Mouse (Mus musculus) left cerebral cortex, adult 8-10 months (tissue): ENCODE data around the gene Gabrr1. TPM values are rescaled to one million over a fixed set of nuclear protein-coding genes. Genes with fewer than 3 reads are reported as not detected.
"Not testable (repeated sequence)": the region's sequence is repeated elsewhere in the genome, so short reads cannot be mapped to it uniquely, and the experiment has no call there.

Source experiments
- DNase-seq, 2 experiments: peaks; one replicate each; pipeline ENCODE4 v3.0.0; 2022; ENCODE audit warnings: low spot score in 2 of 2
- total RNA-seq, 4 experiments: library from RNA; stranded (reverse); gene quantifications; 2 replicates each; pipeline ENCODE4 v1.2.4; 2022

Gabrr1 gene
- under 1 TPM in 1 of 4 experiments, not detected in 3; 0.36 TPM for total RNA-seq

DNA sequence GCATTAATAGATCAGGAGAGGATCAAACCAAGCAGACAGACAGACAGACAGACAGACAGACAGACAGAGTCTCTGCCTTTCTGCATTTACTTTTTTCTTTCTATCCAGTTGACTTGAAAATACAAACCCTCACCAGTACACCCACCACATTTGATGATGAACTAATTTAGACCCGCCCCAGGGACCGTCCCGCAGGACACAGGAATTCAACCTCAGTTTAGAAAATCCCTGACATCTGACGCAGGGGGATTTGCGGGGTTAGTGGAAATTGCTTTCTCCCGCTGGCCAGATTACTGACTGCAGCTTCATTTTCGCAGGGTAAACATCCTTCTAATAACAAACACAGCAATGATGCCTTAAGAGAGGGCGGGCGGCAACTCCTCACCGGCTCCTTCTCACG is at the start of gene Gabrr1:
Gabrr1 (plus strand) TSS at position 301 of the 400 bp plus-strand sequence.
- no peak for DNase-seq

GRCm38 (mm10) chr4:33099118-33099694 is 33.1 kb upstream of the Gabrr1 start:
- DNase-seq: no peak

DNA sequence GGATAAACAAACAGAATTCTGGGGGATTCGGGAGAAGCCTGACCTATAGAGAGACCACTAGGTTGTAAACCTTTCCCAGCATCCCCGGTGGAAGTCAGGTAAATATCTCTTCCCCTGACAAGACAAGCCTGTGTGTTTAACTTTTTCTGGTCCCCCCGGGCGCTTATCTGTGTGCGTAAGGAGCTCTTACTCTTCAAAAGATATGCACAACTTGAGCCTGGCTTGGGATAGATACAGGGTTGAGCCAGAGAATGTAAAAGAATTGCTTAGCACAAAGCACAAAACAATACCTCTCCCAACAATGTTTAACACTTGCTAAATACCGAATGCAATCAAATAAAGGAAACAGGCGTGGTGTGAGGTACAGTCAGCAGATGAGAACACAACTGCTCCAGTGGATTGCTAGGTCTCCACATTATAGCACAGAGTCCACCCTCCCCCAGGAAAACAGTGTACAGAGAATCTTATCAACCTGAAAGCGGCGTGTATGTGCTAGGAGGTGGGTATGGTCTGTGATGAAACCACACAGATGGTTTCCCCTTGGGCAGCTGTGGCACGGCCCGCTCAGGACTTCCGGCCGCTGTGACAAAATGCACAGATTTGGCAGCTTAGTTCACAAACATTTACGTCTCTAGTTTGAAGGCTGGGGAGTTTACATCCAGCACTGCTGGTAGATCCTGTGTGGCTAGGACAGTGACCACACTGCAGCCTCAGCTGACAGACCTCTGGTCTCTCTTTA is 22.4 kb upstream of the Gabrr1 start:
- no peak for DNase-seq

DNA sequence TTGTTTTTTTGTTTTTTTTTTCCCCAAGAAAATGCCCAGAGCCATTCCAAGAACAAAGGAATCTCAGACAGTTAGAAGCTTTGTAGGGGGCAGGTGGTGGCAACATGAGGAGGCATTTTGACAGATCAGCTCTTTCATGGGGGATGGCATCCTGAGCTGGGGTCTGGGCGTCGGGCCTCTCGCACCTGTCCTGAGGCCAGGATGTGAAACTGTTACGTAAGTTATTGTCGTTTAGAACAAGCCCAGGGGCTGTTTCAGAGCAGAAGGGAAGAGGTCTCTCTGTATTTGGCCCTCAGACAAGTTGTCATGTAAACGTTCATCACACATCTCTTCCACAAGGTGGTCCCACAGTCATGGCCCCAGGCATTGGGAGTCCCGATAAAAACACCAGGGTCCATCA is 21.5 kb upstream of the Gabrr1 start:
- DNase-seq: no peak

DNA sequence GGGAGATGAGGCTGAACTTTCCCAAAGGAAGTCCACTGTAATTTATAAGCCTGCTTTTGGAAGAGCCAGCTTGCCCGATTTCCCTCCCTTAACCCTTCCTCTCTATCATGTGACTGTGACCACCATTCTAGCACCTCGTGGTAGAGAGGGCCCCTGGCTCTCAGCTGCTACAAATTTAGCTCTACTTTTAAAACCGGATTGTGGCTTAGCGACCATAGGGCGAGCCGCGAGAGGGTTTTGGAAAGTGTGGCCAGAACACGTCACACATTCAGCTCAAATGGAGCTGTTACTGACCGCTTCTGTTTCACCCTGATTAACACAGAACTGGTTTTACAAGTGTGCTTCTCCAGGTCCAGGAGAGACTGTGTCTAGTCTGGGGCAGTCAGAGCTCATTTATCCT is 21.0 kb upstream of the Gabrr1 start:
- no peak for DNase-seq

- not testable (repeated sequence) for DNase-seq
Observed at GRCm38 (mm10) chr4:33112866-33113265, 19.5 kb upstream of the Gabrr1 start.

- DNase-seq: peak; percentile 46 to 49
Observed at GRCm38 (mm10) chr4:33119118-33119517, 13.2 kb upstream of the Gabrr1 start.

DNA sequence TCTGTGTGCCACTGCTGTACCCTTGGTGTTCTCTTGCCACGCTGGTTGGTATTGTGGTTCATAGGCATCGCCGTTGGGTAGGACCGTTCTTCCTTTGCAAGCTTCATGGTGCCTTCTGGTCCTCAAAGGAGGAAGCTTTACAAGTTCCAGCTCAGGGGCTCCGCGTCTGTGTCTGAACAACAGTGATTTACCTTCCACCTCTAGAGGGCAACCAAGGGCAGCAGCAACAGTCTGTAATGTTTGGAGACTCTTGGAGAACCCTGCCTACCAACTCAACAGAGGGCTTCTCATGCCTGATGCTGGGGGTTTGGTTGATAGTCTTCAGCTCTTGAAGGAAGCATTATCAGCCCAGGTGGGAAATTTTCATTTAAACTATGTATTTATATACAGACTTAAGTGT is 7.8 kb upstream of the Gabrr1 start:
- peak in 1 of 2 experiments; percentile 11 for DNase-seq

DNA sequence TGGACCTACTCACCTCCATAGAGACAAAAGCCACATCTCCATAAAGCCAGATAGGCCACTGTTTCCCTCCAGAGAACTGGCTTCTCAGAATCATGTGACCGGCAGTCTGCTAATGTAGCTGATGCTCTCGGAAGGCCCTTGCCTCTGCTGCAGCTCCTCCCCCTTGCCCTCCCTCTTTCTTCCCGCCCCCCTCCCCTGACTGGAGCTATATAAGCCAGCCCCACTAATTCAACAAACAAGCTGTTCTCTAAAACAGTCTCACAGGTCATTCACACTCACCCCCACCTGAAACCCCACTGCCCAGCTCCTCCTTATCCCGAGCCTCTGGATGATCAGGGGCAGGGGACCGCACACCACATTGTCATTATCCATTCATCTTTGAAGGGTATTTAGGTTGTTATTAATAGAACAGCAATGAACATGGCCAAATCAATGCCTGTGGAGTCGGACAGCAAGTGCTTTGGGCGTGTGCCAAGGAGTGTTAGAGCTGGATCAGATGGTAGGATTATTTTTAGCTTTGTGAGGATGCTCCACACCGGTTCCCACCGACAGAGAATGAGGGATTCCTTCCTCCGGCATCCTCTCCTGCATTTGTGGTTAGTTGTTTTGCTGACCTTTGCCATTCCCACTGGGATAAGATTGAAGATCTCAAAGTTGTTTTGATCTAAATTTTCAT is 6.8 kb upstream of the Gabrr1 start:
- no peak for DNase-seq

DNA sequence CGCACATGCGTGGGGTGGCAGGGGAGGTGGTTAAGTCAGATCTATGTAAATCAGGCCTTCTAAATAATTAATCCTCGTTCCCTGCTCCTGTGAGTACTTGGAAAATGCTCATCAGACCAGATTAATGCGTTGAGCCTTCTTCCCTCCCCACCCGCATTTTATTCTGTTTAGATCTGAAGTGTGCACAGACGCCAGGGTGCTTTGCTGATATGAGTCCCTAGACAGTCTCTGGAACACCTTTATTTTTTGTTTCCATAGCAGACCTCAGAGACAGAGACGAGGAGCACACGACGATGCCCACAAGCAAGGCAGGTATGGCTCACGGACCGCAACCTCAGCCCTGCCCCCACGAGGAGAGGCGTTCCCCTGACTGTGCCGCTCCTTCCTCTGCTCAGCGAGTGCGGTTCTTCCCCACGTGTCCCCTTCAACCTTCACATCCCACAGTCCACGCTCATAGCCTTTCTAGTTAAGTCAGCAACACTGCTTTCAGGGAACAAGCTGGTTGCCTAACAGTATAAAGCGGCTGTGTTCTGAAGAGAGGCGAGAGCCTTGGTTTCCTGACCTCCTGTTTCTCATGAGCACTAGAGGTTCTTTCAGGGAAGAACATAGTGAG is 14.5 kb downstream of the Gabrr1 start:
- no peak for DNase-seq

DNA sequence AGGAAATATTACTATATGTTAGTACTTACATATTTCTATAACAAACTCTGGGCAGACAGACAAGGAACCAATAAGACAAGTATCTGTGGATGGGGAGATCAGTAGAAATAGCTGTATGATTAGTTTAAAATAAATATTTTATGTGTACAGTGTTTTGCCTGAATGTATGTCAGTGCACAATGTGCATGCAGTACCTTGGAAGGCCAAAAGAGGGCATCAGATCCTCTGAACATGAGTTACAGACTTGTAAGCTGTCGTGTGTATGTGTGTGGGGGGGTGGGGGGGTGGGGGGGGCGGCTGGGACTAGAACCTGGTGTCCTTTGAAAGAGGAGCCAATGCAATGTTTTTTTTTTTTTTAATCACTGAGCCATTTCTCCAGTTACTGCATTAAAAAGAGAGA is 15.5 kb downstream of the Gabrr1 start:
- DNase-seq: no peak

DNA sequence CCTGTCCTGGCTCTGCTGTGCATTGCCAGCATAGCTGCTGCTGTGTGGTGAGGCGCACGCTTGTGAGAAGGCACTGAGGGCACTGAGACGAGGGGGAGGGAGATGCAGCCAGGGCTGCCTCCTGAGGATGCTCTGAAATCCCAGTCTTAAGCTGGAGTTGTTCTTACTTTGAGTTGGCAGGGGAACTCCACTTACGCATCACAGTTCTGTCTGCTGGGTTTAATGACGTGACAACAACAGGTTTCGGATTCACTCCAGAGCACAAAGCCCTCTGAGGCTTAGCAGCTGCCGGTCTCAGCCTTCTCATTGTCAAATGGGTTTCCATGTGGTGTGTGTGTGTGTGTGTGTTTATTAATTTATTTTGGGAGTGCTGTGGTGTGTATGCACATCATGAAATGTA is 16.8 kb downstream of the Gabrr1 start:
- DNase-seq: no peak

DNA sequence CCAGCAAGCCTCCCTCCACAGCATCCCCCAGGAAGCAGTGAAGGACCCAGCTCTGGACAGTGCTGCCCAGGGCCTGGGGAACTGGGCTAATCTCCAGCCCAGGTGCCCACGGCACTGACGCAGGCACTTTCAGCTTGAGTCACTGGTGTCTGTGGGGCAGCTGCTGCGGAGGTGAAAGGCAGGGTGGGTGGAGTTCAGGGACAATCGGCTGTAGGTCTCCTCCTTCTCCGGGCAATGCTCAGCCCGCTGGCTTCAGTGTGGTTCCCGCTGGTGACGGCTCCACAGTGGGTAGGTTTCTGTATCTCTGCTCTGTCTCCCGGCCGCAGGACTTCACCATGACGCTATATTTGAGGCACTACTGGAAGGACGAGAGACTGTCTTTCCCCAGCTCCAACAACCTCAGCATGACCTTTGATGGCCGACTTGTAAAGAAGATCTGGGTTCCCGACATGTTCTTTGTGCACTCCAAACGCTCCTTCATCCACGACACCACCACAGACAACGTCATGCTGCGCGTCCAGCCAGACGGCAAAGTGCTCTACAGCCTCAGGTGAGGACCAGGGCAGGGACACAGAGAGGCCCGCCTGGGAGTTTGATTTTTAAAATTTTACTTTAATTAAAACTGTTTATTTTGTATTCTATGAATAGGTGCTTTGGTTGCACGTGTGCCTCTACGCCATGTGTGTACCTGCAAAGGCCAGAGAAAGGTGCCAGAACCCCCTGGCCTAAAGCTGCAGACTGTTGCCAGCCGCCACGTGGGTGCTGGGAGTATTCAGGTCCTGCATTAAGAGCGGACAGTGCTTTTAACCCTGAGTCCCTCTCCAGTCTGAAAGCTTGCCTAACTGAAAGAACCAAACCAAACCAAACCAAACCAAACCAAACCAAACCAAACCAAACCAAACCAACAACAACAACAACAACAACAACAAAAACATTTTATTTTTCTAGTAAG is 20.0 kb downstream of the Gabrr1 start:
- DNase-seq: no peak

GRCm38 (mm10) chr4:33183477-33183876 is 51.2 kb downstream of the Gabrr1 start:
- peak in 1 of 2 experiments; percentile 36 for DNase-seq

- no peak for DNase-seq
Observed at GRCm38 (mm10) chr4:33188164-33188563, 55.8 kb downstream of the Gabrr1 start.

GRCm38 (mm10) chr4:33188781-33189734 is 56.7 kb downstream of the Gabrr1 start:
- DNase-seq: peak; percentile 77 to 85

DNA sequence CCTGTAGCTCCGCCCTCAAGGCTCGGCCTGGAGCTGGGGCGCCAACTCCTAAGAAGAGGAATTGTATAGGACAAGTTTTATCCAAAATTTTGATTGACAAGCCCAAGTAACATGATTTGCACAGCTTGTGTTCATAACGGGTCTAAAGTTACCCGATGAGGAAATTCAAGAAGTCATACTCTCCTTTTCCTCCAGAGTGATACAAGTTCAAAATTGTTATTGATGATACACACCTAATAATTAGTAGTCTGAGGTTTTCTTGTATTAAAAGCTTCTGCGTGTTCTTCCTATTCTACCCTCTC is 57.4 kb downstream of the Gabrr1 start, which contains the start of gene Pm20d2:
Pm20d2 (minus strand) TSS at position 3 of the 302 bp plus-strand sequence.
- DNase-seq: no peak

- no peak for DNase-seq
Observed at GRCm38 (mm10) chr4:33198117-33198516, 65.8 kb downstream of the Gabrr1 start.

- DNase-seq: peak in 1 of 2 experiments; percentile 23
Observed at GRCm38 (mm10) chr4:33204682-33205081, 72.4 kb downstream of the Gabrr1 start.

DNA sequence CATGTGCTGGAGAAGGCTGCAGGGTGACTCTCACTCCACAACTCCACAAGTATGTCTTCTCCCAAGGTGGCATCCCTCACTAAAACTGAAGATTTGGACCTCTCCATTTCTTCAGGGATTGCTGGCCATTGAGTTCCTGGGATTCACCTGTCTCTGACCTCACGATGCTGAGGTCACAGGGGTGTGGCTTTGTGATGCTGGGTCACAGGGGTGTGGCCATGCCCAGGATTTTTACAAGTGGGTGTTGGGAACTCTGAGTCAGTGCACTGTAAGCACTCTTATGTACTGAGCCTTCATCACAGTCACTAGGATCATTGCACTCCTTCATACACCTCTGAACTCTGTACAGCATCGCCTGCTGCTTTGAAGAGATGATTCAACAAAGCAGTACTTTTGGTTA is 75.2 kb downstream of the Gabrr1 start:
- DNase-seq: no peak
